Mouse (Mus musculus): ENCODE results near the gene D430041D05Rik. TPM values are rescaled to one million over a fixed set of nuclear protein-coding genes. Genes with fewer than 3 reads are reported as not detected.
"Not testable (repeated sequence)": the region's sequence is repeated elsewhere in the genome, so short reads cannot be mapped to it uniquely, and the experiment has no call there.

Gene D430041D05Rik
- total RNA-seq, 2 experiments from 2014 or later = 81.2 to 87.4 TPM

DNA sequence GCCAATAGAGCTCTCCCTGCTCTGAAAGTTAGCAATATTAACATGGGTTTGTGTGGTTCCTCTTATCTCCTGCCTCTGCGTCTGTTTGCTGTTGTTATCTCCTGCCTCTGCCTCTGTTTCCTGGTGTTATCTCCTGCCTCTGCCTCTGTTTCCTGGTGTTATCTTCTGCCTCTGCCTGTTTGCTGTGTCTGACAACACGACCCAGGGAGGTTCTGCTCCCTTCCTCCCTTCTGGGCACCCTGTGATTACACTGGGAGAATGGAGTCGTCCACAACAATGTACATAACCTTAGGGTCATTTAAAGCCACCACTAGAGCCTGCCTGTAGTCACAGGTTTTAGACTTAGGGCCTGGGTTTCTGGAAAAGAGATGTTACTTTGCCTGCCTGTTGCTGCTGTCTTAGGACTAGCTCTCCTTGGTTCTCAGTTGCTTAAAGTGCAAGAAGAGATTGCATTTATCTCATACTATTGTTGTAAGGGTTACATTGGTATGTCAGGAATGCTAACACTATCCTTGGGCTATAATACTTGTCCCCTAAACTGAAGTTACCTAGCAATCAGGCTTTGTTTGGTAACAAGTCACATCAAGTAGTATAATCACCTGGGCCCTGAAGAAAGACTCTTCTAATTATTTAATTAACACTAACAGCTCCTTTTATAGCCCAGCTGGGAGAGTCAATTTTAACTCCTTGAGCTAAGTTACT is 312.1 kb downstream of the D430041D05Rik start:
- no peak overlapping the region for H3K4me3 ChIP-seq
- no peak for DNase-seq (ENCODE audit: low spot score in 2 of 2)
- no peak overlapping the region for H3K27ac ChIP-seq
- no peak for TF ChIP-seq CTCF (conservative IDR thresholded peaks at IDR 0.05)

GRCm38 (mm10) chr2:104097396-104097795 is 313.4 kb downstream of the D430041D05Rik start:
- not testable (repeated sequence) for H3K4me3 ChIP-seq; H3K27ac ChIP-seq; DNase-seq (ENCODE audit: low spot score in 2 of 2)

GRCm38 (mm10) chr2:104096796-104097195 is 314.0 kb downstream of the D430041D05Rik start:
- not testable (repeated sequence) for H3K27ac ChIP-seq; DNase-seq (ENCODE audit: low spot score in 2 of 2); H3K4me3 ChIP-seq
- TF ChIP-seq CTCF (conservative IDR thresholded peaks at IDR 0.05) = 0 out of 2 replicates have a peak, but pooled peaks have one; percentile 12

- peak overlapping the region; percentile 52 for H3K4me3 ChIP-seq
- TF ChIP-seq CTCF (conservative IDR thresholded peaks at IDR 0.05) = no peak
- DNase-seq (ENCODE audit: low spot score in 2 of 2) = no peak
- H3K27ac ChIP-seq = peak overlapping the region; percentile 60; the same call in 1 of the 2 replicates
These were observed 314.6 kb downstream of the D430041D05Rik start for GRCm38 (mm10) chr2:104096256-104096655.

GRCm38 (mm10) chr2:104095741-104096213 is 315.0 kb downstream of the D430041D05Rik start, which contains the start of gene Cd59a:
Cd59a (plus strand) TSS chr2:104095801.
- Histone ChIP-seq H3K4me3 (peak within 1 kb of the TSS; percentile 52), H3K27ac (peak within 1 kb of the TSS; percentile 60; the same call in 1 of the 2 replicates)
- no peak for TF ChIP-seq CTCF (conservative IDR thresholded peaks at IDR 0.05)
- peak; percentile 35 to 70 for DNase-seq (ENCODE audit: low spot score in 2 of 2)

- TF ChIP-seq CTCF (conservative IDR thresholded peaks at IDR 0.05) = no peak
- no peak overlapping the region for H3K27ac ChIP-seq
- no peak for DNase-seq (ENCODE audit: low spot score in 2 of 2)
- H3K4me3 ChIP-seq = no peak overlapping the region
These were observed 317.5 kb downstream of the D430041D05Rik start for GRCm38 (mm10) chr2:104093305-104093704.

Small RNAs within 50 kb of the gene (microRNA-seq; reads per million reads assigned to microRNA genes)
- 0 reads per million in 2 experiments for gene Mir1902

Other genes starting within 250 kb of the D430041D05Rik start
- 10 to 100 TPM; 69.4 to 72.5 TPM for gene Hipk3, start 83.4 kb upstream of the D430041D05Rik start, total RNA-seq (2021)
- gene Cstf3, start 179.5 kb upstream of the D430041D05Rik start, total RNA-seq (2021) = 10 to 100 TPM; 45.3 to 46.2 TPM

All from layer of hippocampus, adult 2 months (tissue).